Mouse (Mus musculus) thymus, postnatal 0 days (tissue): ENCODE data around the gene Gm20388. TPM values are rescaled to one million over a fixed set of nuclear protein-coding genes. Genes with fewer than 3 reads are reported as not detected.

ENCODE experiments used
- DNase-seq: peaks from one replicate; pipeline ENCODE4 v3.0.0-alpha.2; 2015; ENCODE audit warnings: low spot score
- polyA plus RNA-seq: library from polyadenylated mRNA; unstranded; fragments of >200 nt; fragmentation: Nextera tagmentation; extraction: Ambion mirVana; gene quantifications from 2 replicates; pipeline ENCODE4 v1.2.1, GENCODE M21; 2015

The Gm20388 gene
- polyA plus RNA-seq, 1 experiment from 2014 or later, result not detected

DNA sequence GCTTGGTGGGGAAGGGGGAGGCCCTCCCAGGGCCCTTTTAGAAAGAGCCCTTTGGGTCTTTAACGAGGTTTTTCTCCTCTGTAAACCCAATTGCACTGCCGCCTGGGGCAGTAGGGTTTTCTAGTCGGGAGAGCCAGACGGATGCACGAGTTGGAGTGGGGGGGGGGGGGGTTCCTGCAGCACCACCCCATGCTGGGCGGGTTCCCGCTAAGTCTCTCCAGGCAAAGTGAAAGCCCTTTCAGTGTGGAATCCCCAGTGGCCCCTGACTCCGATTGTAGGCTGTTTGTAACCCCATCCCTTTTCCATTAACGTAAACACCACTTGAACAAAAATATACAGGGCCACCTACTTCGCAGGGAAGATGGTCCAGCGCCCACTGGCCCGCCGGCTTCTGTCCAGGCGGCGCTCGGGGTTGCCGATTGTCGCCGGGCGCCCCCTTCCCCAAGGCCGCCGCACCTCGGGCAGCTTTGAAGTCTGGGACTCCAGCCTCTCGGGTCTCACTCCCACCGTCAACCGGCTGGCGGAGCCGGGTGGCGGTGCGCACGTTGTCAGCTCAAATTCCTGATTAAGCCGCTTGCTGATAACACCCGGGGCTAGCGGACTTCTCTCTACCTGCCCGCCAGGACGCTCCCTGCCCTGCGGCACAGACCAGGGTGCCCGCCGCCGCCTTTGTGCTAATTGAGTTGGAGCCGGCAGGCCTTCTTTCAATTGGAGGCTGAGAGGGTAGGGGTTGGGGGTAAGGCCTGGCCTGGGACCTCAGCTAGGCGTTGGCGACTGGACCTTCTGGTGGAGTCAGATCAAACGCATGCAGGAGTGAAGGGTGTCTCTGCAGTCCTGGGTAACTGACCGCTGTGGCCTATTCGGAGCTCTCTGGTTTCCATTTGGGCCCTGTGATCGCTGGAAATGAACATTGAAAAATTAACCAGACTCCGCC is 1162.8 kb downstream of the Gm20388 start:
- no peak for DNase-seq

DNA sequence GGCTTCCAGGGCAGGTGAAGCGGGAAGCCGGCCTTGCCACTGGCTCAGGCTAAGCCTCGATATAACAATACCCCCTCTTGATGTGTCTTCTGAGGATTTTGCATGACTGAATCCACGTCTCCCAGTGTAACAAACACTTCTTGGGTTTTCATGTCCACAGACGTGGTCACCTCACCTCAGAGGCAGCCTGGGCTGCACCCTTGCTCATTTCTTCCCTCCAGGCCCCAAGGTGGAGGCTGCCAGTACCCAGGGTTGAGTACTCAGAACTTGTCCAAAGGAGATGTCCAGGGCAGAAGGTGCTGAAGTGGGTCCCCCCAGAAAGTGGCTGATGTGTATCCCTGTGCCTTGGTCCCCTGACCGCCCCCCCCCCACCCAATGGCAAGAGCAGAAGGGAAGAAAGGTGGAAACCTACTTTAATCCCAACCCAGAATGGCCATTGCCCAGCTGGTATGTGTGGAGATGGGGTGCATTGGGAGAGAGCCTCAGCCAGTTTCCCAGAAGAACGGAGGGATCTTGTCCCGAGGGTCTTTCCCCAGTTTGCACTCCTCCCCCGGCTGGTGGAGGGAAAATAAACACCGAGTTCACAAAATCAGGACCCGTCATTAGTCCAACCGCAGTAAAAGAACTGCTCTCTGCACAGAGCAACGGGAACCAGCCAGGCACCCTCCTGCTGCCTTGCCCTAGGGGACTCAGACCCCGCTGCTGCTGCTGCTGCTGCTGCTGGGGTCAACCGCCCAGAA is 1163.6 kb downstream of the Gm20388 start:
- no peak for DNase-seq

DNA sequence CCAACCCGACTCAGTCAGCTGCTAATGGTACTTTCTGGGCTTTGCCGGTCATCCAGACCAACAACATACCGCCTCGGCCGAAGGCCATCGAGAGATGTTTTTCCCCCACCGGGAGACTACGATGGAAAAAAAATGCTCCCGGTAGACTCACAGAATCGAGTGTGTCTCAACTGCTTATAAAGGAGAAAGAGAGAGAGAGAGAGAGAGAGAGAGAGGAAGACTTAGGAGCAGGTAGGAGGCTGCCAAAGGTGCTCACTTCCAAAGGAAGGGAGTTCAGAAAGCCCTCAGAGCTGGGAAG is 1164.2 kb downstream of the Gm20388 start:
- no peak for DNase-seq

DNA sequence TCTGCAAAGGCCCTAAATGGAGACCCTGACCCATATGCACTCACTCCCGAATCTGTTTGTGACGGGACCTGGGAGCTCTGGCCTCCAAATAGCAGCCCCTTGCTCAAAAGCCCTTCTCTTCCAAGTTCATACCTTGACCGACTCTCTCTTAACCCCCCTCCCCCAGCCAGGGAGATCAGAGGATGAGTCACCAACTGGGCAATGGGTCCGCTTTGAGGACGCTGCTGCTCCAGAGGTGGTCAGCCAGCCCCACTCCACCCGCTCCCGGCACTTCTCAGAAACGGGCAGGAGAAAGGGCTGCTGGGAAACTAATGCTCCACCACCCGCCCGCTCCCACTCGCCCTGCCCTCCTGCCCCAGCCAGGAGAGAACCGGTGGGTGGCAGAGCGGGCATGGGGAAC is 1165.3 kb downstream of the Gm20388 start:
- no peak for DNase-seq

DNA sequence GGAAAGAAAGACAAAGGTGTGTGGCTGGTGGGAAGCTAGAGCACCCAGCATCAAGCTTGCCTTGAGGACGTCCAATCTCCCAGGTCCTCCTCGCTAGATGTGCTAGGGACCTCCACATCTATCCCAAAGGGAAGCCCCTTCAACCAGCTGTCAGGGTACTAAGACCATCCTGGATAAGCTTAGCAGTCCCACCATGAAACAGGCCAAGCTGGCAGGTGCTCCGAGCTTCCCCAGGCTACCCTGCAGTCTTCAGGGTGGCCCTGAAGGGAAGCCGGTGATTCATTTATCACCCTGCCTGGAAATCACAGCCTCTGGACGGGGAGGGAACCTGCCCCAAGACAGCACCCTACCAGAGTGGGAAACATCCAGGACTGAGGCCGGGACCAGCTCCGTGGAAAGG is 1165.9 kb downstream of the Gm20388 start:
- DNase-seq, result no peak

DNA sequence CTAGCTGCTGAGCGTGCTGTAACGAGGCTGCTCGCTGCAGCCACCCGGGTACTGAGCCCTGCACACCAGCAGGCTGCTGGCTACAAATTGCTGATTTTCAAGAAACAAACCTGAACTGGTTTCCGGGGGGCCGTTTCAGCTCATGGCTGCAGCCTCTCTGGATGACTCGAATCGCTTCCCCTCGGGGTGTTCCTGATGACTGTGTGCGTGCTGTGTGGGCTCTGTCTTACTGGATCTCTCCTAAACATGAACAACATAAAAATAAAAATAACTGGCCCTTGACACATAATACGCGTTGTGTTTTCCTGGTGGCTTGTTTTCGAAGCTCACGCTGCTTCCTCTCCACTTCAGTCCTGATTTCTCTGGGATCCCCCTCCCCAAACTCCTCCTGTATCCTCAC is 1168.1 kb downstream of the Gm20388 start:
- DNase-seq, result no peak

DNA sequence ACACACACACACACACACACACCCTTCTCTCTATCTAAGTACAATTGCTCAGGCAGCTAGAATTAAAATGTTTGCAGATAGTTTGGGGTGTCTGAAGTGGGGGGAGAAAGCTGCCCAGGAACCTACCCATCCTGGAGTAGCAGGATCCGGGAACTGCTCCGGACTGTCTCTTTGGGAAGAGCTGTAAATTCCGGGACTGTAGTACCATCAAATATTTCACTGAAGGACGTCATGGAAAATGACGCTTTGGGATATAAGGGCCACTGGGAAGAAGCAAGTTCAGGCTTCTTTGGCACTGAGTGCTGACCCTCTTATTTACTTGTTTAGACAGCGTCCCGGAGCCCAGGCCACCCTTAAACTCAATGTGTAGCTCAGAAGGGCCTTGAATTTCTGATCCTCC is 1168.6 kb downstream of the Gm20388 start:
- DNase-seq, result no peak

DNA sequence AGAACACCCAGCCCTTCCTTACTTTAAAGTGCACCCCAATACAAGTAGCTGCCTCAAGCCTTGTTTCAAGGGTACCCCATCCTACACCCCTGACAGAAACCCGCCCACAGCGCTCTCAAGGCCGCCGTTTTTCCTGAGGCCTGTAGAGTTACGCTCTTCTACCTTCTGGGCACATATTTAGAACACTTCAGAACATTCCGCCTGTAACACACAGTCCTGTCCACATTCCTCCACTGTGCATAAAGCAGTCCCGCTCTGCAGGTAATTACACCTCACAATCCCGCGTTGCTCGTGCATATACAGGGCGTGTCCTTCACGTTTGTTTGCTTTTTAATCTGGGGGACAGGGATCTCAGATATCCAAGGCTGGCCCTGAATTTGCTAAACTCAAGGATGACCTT is 1169.3 kb downstream of the Gm20388 start:
- no peak for DNase-seq

DNA sequence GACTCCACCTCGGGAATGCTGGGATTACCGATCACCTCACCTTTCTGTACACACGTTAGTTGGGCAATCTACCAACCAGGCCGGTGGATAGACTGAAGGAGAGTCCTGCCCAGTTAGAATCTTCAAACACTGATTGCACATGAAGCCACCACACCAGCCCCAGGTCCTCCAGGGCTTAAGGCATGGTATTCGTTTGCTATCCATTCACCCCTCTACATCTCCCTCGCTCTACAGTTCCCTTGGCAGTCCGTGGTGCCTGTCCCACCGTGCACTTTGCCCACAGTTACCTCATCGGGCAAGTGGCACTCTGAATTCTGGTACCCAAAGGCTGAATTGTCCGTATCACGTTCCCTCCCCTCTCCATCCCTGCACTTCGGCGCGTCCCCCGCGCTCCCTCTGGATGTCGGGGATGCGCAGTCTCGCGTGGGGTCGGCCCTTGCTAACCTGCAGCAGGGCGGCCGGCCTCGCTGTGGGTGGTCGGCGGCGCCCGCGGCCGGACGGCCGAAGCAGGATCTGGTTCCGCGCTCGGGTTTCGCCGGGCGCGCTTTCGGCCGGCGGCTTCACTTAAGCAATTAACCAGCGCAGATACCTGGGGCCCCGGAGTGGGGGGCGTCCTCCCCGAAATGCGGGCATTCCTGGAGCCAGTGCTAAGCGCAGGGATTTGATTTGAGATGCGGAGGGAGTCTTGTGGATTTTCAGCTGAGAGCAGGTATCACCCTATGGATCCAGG is 1169.9 kb downstream of the Gm20388 start:
- DNase-seq, result no peak

DNA sequence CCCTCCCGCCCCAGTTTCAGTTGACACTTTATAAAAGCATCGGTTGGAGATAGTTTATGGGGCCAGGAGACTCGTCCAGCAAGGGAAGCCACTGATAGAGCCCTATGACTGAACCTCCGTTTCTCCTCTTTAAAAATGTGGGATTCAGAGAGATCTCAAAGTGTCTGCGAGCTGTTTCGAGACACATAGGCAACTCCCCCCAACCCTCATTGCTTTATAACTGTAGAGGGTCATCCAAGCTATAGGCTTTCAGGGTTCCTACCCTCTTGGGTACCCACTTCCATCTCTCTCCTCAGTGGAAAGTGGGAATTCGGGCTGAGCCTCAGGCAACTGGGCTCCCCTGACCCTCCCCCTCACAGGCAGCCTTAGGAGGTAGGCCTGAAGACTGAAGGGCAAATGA is 1170.8 kb downstream of the Gm20388 start:
- DNase-seq, result no peak

DNA sequence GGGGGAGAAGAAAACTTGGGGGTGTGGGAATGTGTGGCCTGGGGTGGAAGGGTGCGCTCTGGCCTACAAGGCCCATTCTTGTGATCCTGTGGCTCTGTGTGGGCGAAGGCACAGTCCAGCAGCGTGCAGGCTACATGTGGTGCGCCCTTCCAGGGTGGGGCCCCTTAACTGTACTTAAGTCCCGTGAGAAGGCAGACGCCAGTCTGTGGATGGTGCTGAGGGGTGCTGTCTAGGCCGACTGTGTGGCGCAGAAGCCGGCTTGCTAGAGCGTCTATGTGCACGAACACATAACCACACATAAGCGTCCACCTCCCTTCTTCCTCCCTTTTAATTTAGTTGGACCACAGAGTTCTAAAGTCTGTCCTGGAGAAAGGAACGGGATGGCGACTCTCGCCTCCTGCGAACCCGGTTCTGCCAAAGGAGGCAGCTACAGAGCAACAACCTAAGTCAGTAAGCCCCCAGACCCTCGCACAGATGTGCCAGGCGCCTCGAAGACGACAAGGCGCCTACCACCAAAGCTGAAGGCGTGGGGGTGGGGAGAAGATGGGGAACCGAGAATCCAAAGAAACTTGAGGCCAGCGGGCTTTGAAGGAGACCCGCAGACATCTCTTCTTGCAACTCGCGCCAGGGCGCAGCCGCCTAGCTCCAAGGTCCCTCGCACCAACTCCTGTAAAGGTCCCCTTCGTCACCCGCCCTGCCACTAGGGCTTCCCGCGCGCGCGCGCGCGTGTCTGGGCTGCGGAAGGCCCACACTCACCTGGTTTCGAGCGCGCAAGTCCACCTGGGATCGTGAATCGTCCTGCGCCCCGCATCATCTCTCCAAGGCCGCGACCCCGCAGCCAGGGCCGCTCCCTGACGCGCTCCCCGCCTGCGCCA is 1171.8 kb downstream of the Gm20388 start:
- no peak for DNase-seq

DNA sequence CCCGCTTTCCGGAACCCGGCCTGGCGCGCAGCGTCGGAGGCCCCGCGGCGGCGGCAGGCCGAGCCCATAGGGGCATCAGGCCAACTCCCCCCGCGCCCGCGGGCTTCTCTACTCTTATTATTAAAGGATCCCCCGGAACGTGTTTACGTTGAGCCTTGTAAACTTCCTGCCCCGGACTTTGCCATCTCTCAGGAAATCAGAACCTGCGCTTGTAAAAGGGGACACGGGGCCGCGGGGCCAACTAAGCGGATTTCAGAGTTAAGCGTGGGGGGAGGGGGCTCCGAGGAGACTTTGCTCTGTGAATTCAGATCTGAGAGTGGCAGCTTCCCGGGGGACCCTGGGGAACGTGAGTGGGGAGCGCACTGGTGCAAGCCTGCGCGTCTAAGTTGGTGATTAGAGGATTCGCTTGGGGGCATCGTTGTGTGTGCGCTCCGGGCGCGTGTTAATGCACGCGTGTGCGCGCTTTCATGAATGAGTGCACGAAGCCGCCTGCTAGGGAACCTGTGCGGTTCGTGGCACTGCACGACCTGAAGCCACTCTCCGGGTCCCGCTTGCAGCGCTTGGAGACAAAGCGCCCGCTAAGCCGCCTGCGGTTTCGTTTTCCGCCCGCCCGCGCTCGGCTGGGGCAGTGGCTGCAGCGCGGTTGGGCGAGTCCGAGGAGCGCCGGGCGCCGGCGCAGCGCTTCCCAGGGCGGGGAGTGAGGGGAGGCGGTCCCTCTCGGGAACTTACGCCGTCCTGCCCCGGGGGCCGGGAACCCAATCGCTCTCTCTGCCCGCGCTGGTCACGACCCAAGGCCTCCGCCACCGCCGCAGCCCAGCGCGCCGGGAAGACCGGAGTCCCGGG is 1172.7 kb downstream of the Gm20388 start:
- DNase-seq, result no peak

DNA sequence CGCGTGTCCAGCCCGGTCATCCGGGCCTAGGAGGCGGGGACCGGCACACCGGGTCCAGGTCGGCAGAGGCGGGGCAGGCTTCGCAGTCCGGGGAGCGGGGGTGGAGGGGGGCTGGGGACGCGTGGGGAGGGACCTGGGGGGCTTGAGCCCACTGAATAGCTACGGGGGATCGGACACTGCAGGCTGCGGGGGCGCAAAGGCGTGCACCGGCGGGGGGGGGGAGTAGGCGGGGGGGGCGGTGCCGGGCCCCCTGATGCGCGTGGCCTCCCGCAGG is 1173.2 kb downstream of the Gm20388 start:
- no peak for DNase-seq

DNA sequence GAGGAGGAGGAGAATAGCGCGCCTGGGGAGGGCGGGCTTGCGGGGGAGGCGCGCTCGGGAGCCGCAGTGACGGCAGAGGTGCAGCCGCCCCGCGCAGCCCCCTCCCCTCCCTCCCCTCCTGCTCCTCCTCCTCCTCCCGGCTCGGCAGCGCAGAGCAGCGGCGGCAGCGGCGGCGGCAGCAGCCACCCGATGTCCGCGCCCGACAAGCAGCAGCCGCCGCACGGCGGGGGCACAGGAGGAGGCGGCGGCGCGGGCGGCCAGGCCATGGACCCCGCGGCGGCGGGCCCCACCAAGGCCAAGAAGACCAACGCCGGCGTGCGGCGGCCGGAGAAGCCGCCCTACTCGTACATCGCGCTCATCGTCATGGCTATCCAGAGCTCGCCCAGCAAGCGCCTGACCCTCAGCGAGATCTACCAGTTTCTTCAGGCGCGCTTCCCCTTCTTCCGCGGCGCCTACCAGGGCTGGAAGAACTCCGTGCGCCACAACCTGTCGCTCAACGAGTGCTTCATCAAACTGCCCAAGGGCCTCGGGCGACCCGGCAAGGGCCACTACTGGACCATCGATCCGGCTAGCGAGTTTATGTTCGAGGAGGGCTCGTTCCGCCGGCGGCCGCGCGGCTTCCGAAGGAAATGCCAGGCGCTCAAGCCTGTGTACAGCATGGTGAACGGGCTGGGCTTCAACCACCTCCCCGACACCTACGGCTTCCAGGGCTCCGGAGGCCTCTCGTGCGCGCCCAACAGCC is 1173.7 kb downstream of the Gm20388 start, which contains the start of gene Foxf1:
Gene Foxf1 (plus strand): TSS at position 177 of the 742 bp plus-strand sequence.
- no peak for DNase-seq

DNA sequence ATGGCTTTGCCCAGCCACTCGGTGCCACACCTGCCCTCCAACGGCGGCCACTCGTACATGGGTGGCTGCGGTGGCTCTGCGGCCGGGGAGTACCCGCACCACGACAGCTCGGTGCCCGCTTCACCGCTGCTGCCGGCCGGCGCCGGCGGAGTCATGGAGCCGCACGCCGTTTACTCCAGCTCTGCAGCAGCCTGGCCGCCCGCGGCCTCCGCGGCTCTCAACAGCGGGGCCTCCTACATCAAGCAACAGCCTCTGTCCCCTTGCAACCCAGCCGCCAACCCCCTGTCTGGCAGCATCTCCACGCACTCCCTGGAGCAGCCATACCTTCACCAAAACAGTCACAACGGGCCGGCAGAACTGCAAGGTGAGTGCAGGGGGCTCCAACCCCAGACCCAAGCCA is 1174.4 kb downstream of the Gm20388 start:
- no peak for DNase-seq

DNA sequence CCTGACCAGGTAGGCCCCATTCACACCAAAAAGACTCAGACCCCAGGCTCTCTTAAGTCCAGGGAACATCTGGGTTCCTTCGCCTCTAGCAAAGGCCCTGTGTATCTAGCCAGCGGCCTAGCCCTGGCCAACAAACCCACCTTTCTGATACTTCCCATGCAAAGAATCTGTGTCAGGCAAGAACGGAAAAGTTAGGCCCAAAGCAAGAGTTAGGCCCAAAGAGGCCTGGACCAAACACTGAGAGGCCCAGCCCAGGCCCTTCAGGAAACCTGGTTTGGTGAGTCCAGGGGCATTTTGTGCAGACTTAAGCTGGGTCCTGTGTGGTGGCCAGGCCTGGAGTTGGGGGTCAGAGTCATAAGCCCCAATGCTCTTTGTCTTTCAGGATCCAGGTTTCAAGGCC is 1174.9 kb downstream of the Gm20388 start:
- DNase-seq, result no peak

DNA sequence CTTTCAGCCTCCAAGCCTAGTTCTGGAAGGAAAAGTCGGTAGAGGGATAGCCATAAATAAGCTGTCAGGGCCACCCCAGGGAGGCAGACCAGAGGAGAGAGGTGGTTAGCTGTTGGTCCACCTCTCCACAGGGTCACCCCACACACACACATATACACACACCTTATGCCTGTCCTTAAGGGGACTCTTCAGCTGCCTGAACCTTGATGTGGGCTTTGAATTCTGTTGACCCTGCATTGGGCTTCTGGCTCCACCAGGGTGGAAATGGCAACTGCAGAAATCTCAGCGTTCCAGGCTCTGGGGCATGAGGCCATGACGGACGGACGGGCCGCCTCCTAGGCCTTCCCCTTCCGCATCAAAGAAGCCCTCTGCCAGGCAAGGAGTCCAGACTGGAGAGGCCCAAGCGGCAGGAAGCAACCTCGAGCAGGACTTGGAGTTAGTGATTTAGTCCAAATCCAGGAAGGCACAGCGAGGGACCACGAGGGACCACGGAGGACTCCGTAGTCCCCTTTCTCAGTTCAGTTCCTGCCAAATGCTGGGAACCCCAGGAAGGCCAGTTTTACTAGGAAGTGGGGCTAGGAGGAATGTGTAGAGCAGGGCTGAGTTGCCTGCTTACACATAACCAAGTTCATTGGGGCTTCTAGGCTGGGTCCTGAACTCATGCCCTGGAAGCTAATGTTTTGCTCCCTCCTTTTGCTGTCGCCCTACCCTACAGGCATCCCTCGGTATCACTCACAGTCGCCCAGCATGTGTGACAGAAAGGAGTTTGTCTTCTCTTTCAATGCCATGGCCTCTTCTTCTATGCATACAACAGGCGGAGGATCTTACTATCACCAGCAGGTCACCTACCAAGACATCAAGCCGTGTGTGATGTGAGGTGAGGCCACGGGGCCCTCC is 1175.6 kb downstream of the Gm20388 start:
- DNase-seq, result no peak

DNA sequence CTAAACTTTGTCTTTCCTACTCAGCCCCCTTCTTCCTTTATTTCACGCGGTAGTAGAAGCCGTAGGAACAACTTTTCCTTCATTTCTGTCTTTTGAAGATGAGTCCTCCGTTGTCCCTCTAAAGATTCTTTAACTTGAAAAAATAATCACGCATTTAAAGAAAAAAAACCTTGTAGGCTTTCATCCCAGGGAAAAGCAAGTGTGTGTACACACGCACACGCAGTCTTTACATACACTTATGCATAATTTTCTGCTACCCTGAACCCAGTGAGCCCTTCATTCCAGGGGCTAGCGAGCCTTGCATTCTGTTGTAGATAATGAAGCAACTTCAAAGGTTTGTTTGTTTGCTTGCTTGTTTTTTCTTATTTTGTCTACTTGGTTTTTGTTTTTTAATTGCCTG is 1177.6 kb downstream of the Gm20388 start:
- no peak for DNase-seq
